Mouse (Mus musculus) pancreas, adult 10 weeks (tissue): ENCODE results near the gene Med17. TPM values are rescaled to one million over a fixed set of nuclear protein-coding genes. Genes with fewer than 3 reads are reported as not detected.

Experiments used
- polyA plus RNA-seq: library from polyadenylated mRNA; stranded (reverse); fragments of 350-450 nt; fragmentation: Illumina TruSeq; extraction: RNeasy Lipid Tissue Mini Kit (QIAGEN cat#74804); gene quantifications from one replicate; pipeline ENCODE4 v1.2.3, GENCODE M21; 2015; ENCODE audit warnings: low read depth, low replicate concordance; ENCODE audit not compliant: insufficient read depth

Med17 gene
- polyA plus RNA-seq: 7.9 TPM

DNA sequence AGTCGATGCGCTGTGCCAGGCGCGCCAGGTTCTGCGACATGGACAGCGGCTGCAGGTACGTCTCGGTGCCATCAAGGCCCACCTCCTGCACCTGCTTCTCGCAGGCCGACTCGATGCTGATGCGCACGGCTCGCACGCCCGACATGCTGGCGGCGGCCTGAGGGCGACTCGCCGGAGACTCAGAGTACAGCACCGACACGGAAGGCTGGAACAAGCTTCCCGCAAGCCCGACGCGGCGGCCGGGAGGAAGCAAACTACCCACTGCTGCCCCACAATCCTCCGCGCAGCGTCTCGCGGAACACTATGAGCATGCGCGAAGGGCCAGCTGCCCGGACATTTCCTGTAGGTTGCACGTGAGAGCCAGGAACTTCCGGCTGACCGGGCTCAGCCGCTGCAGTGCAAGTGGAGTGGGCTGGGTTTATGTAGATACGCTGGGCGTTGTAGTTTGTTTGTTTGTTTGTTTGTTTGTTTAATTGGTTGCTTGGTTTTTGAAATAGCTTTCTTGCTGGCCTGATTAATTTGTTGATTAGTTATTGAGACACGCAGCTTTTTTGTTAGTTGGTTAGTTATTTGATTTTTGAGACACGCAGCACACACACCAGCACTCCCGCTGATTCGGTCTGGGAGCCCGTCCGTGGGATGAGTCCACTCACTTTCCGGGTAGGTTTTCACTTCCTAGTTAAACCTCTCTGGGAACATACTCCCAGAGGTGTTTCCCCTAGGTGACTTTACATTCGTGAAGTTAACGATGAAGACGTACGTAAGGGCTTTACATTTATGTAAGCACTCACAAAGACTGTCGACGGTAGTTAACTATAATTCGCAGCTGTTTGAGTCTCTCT lies at the start of gene Med17:
TSS of gene Med17 (minus strand) at position 283 of the 842 bp plus-strand sequence.

DNA sequence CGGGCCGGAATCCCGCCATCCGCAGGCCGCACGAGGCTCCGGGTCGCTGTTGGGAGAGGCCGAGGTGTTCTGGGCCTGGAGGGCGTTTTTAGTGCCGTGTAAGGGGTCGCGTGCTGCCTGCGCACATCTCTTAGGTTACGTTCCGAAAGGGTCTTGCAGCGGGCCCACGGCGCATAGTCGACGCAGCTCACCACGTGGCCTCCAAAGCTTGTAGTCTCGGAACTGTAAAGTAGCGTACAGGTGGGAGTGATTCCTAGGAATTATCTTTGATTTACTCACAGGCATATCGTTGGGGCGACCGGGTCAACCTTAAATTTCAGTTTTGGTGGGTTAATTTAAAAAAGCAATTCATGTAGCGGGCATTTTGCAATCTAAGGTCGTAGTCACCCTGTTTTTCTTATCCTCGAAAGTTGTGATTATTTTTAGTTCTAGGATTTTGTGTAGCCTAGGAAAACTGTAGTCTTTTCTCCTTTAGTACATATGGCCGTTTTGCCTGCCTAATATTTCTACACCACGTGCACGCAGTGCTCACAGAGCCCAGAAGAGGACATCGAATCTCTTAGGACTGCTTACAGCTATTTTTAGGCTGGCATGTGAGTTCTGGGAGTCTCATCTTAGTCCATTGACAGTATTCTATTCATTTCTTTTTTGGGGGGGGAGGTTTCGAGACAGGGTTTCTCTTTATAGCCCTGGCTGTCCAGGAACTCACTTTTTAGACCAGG lies 26.8 kb upstream of the Med17 start, which contains the start of gene 4931406C07Rik:
TSS of gene 4931406C07Rik (minus strand) at position 51 of the 722 bp plus-strand sequence.

GRCm38 (mm10) chr9:15305503-15306397 lies 26.0 kb upstream of the Med17 start, which contains the start of gene Taf1d:
Taf1d (plus strand) TSS chr9:15306214.

GRCm38 (mm10) chr9:15239042-15239925 lies 40.4 kb downstream of the Med17 start, which contains the start of gene Vstm5:
Vstm5 (plus strand) TSS chr9:15239045.

Other genes with a start within 250 kb of the Med17 start
- 1.8 TPM for gene Panx1, start 234.5 kb downstream of the Med17 start, polyA plus RNA-seq
- gene Hephl1, start 167.8 kb downstream of the Med17 start, polyA plus RNA-seq: not detected
- gene Vstm5, start 40.9 kb downstream of the Med17 start, polyA plus RNA-seq: 0.68 TPM
- gene Taf1d, start 26.3 kb upstream of the Med17 start, polyA plus RNA-seq: 18.4 TPM
- gene 4931406C07Rik, start 26.5 kb upstream of the Med17 start, polyA plus RNA-seq: 4.8 TPM
- gene Cep295, start 77.9 kb upstream of the Med17 start, polyA plus RNA-seq: 6.0 TPM
- gene Smco4, start 213.5 kb upstream of the Med17 start, polyA plus RNA-seq: 15.8 TPM